In genomic region chr1:77926146-77926545, GRCm38 (mm10) we compare ENCODE assay signal across 23 mouse cellular contexts.
A peak's percentile ranks its signal among the peaks of the same experiment; 100 is the strongest.
DNase-seq lines count a peak whose midpoint lies in the region; ATAC-seq and TF ChIP-seq lines count a peak whose summit lies in the region.
"Had no signal": no experiment of that assay in that cellular context is flagged by ENCODE, and none has a peak within 500 bp of the region (broad histone marks: within the 10 kb centered on the region; RNA-seq: fewer than 3 reads in every experiment).

No protein-coding gene starts in this region.

- H3K4me3 ChIP-seq in intestine, embryonic 14.5 days (ENCODE audit: low read depth, low read length), result no peak overlapping the region
- H3K4me3 ChIP-seq in intestine, postnatal 0 days (ENCODE audit: low read depth, low read length), result no peak overlapping the region
- no peak overlapping the region for H3K4me3 ChIP-seq in lung, embryonic 14.5 days (ENCODE audit: low read depth, low read length)
- H3K4me3 ChIP-seq in intestine, embryonic 15.5 days (replicated peaks), result no peak overlapping the region
- H3K4me3 ChIP-seq in intestine, embryonic 16.5 days (ENCODE audit: low read length), result no peak overlapping the region
- H3K4me3 ChIP-seq: embryonic facial prominence, embryonic 13.5 days; embryonic facial prominence, embryonic 15.5 days; erythroblast, embryonic 14.5 days; forebrain, embryonic 10.5 days; forebrain, embryonic 12.5 days had no signal

- 0 out of 2 replicates have a peak, but pooled peaks have one; percentile 27 for ATAC-seq in intestine, embryonic 14.5 days (replicated peaks; ENCODE audit: low FRiP score, low TSS enrichment, low read depth)
- ATAC-seq in intestine, postnatal 0 days, result no peak
- peak; percentile 28; the same call in 1 of the 2 replicates for ATAC-seq in lung, embryonic 14.5 days (ENCODE audit: insufficient read depth)
- peak; percentile 63 for ATAC-seq in intestine, embryonic 15.5 days
- ATAC-seq in intestine, embryonic 16.5 days, result peak; percentile 67
- ATAC-seq: forebrain, embryonic 14.5 days had no signal

- TF ChIP-seq CTCF in intestine, postnatal 0 days (IDR thresholded peaks at IDR 0.05; ENCODE audit: low read depth), result no peak
- TF ChIP-seq CTCF in lung, embryonic 14.5 days (IDR thresholded peaks at IDR 0.05; ENCODE audit: low read depth), result no peak

- no peaks in the 10 kb centered on the region for H3K9me3 ChIP-seq in intestine, embryonic 14.5 days (ENCODE audit: control insufficient read depth, low read length)
- no peaks in the 10 kb centered on the region for H3K9me3 ChIP-seq in intestine, postnatal 0 days (ENCODE audit: control insufficient read depth)
- H3K9me3 ChIP-seq in lung, embryonic 14.5 days (ENCODE audit: low read depth, low read length), result no peaks in the 10 kb centered on the region
- H3K9me3 ChIP-seq in intestine, embryonic 15.5 days, result no peaks in the 10 kb centered on the region
- H3K9me3 ChIP-seq in intestine, embryonic 16.5 days (ENCODE audit: control insufficient read depth, low read length), result no peaks in the 10 kb centered on the region
- H3K9me3 ChIP-seq: embryonic facial prominence, embryonic 13.5 days; embryonic facial prominence, embryonic 15.5 days; forebrain, embryonic 10.5 days had no signal

- H3K27me3 ChIP-seq in intestine, embryonic 14.5 days (replicated peaks; ENCODE audit: control insufficient read depth, insufficient read depth, low read length), result no peaks in the 10 kb centered on the region
- no peaks in the 10 kb centered on the region for H3K27me3 ChIP-seq in intestine, postnatal 0 days (replicated peaks; ENCODE audit: control insufficient read depth, insufficient read depth, low read length)
- no peaks in the 10 kb centered on the region for H3K27me3 ChIP-seq in lung, embryonic 14.5 days (ENCODE audit: insufficient read depth, low read length)
- H3K27me3 ChIP-seq in intestine, embryonic 15.5 days (replicated peaks), result no peaks in the 10 kb centered on the region
- H3K27me3 ChIP-seq in intestine, embryonic 16.5 days (replicated peaks; ENCODE audit: control insufficient read depth, insufficient read depth, low read length), result no peaks in the 10 kb centered on the region
- H3K27me3 ChIP-seq: embryonic facial prominence, embryonic 13.5 days; embryonic facial prominence, embryonic 15.5 days; forebrain, embryonic 12.5 days had no signal

- H3K27ac ChIP-seq in intestine, embryonic 14.5 days (ENCODE audit: low read depth), result no peak overlapping the region
- H3K27ac ChIP-seq in intestine, postnatal 0 days (ENCODE audit: low read depth, low read length), result no peak overlapping the region
- H3K27ac ChIP-seq in lung, embryonic 14.5 days (ENCODE audit: low read depth), result no peak overlapping the region
- no peak overlapping the region for H3K27ac ChIP-seq in intestine, embryonic 15.5 days
- H3K27ac ChIP-seq in intestine, embryonic 16.5 days (ENCODE audit: low read length), result no peak overlapping the region
- H3K27ac ChIP-seq: embryonic facial prominence, embryonic 13.5 days; embryonic facial prominence, embryonic 15.5 days; forebrain, embryonic 10.5 days; forebrain, embryonic 12.5 days had no signal

- DNase-seq in intestine, embryonic 14.5 days (ENCODE audit: low spot score), result no peak
- DNase-seq in lung, embryonic 14.5 days, result peak; percentile 32
- no peak for DNase-seq in lung, postnatal 10 days
- no peak for DNase-seq in frontal cortex, postnatal 10 days (ENCODE audit: low spot score in 2 of 2)
- DNase-seq: adrenal gland, adult 2 months; adrenal gland, postnatal 10 days; adrenal gland, postnatal 25 days; cerebellum, adult 11 months; cerebellum, adult 18-20 months; cerebellum, adult 8-10 months; cerebellum, adult 9-11 months; cerebellum, postnatal 14 days; cerebellum, postnatal 36 days; embryo, embryonic 11 days had no signal

- H3K9ac ChIP-seq in intestine, embryonic 14.5 days (ENCODE audit: low read length), result no peak overlapping the region
- no peak overlapping the region for H3K9ac ChIP-seq in intestine, postnatal 0 days (ENCODE audit: low read depth, low read length)
- no peak overlapping the region for H3K9ac ChIP-seq in lung, embryonic 14.5 days
- H3K9ac ChIP-seq in intestine, embryonic 15.5 days, result no peak overlapping the region
- no peak overlapping the region for H3K9ac ChIP-seq in intestine, embryonic 16.5 days (ENCODE audit: low read depth, low read length)
- H3K9ac ChIP-seq: embryonic facial prominence, embryonic 13.5 days; embryonic facial prominence, embryonic 15.5 days; forebrain, embryonic 12.5 days had no signal

- 68% methylated on average over 3 of the region's 3 CpGs for whole genome bisulfite sequencing in intestine, embryonic 14.5 days
- 39% methylated on average over 3 of the region's 3 CpGs for WGBS in intestine, postnatal 0 days
- WGBS in lung, embryonic 14.5 days, result 67% methylated on average over 3 of the region's 3 CpGs
- 60% methylated on average over 3 of the region's 3 CpGs for WGBS in intestine, embryonic 15.5 days
- 43% methylated on average over 3 of the region's 3 CpGs for WGBS in intestine, embryonic 16.5 days

- H3K4me1 ChIP-seq in intestine, embryonic 14.5 days (replicated peaks; ENCODE audit: control insufficient read depth, insufficient read depth, low read length), result no peaks in the 10 kb centered on the region
- no peaks in the 10 kb centered on the region for H3K4me1 ChIP-seq in intestine, postnatal 0 days (replicated peaks; ENCODE audit: control insufficient read depth, insufficient read depth, low read length)
- no peaks in the 10 kb centered on the region for H3K4me1 ChIP-seq in lung, embryonic 14.5 days (ENCODE audit: insufficient read depth)
- H3K4me1 ChIP-seq in intestine, embryonic 15.5 days (replicated peaks), result 0 out of 2 replicates have a peak, but pooled peaks cover 2% of the 10 kb centered on the region
- no peaks in the 10 kb centered on the region for H3K4me1 ChIP-seq in intestine, embryonic 16.5 days (ENCODE audit: control insufficient read depth, insufficient read depth, low read length)
- H3K4me1 ChIP-seq: embryonic facial prominence, embryonic 15.5 days; forebrain, embryonic 12.5 days had no signal

- no peaks in the 10 kb centered on the region for H3K36me3 ChIP-seq in intestine, embryonic 14.5 days (ENCODE audit: control insufficient read depth, insufficient read depth, low read length)
- no peaks in the 10 kb centered on the region for H3K36me3 ChIP-seq in intestine, postnatal 0 days (ENCODE audit: control insufficient read depth, insufficient read depth)
- H3K36me3 ChIP-seq in lung, embryonic 14.5 days (ENCODE audit: insufficient read depth), result no peaks in the 10 kb centered on the region
- no peaks in the 10 kb centered on the region for H3K36me3 ChIP-seq in intestine, embryonic 15.5 days
- no peaks in the 10 kb centered on the region for H3K36me3 ChIP-seq in intestine, embryonic 16.5 days (ENCODE audit: control insufficient read depth, insufficient read depth, low read length)
- H3K36me3 ChIP-seq: embryonic facial prominence, embryonic 13.5 days; embryonic facial prominence, embryonic 15.5 days; forebrain, embryonic 10.5 days; forebrain, embryonic 12.5 days had no signal

- H3K4me2 ChIP-seq in intestine, embryonic 14.5 days (ENCODE audit: low read length), result no peak overlapping the region
- H3K4me2 ChIP-seq in intestine, postnatal 0 days (replicated peaks; ENCODE audit: low read depth), result no peak overlapping the region
- no peak overlapping the region for H3K4me2 ChIP-seq in lung, embryonic 14.5 days
- H3K4me2 ChIP-seq in intestine, embryonic 15.5 days (replicated peaks), result no peak overlapping the region
- H3K4me2 ChIP-seq in intestine, embryonic 16.5 days (ENCODE audit: low read depth, low read length), result no peak overlapping the region
- H3K4me2 ChIP-seq: embryonic facial prominence, embryonic 13.5 days; embryonic facial prominence, embryonic 15.5 days; forebrain, embryonic 12.5 days had no signal
